Comparison of ENCODE assay signal across 9 mouse cellular contexts in genomic region chr2:173218416-173219141, GRCm38 (mm10). TPM values are rescaled to one million over a fixed set of nuclear protein-coding genes. Genes with fewer than 3 reads are reported as not detected.
DNase-seq lines count a peak whose midpoint lies in the region; ATAC-seq lines count a peak whose summit lies in the region.
"Had no signal": no experiment of that assay in that cellular context is flagged by ENCODE, and none has a peak within 500 bp of the region (broad histone marks: within the 10 kb centered on the region; RNA-seq: fewer than 3 reads in every experiment).

TSS of gene Zbp1 (minus strand) at chr2:173218923.

- H3K27ac ChIP-seq in forebrain, embryonic 10.5 days: no peak within 1 kb of the TSS
- H3K27ac ChIP-seq in forebrain, embryonic 14.5 days (ENCODE audit: low read depth, low read length): no peak within 1 kb of the TSS
- no peak within 1 kb of the TSS for H3K27ac ChIP-seq in hindbrain, embryonic 13.5 days
- H3K27ac ChIP-seq in hindbrain, embryonic 16.5 days (ENCODE audit: low read depth, low read length): no peak within 1 kb of the TSS

- H3K27me3 ChIP-seq in forebrain, embryonic 10.5 days (ENCODE audit: poor library complexity, severe bottlenecking): no peaks in the 10 kb centered on the region
- no peaks in the 10 kb centered on the region for H3K27me3 ChIP-seq in forebrain, embryonic 14.5 days (replicated peaks; ENCODE audit: control insufficient read depth, insufficient read depth, low read length)
- H3K27me3 ChIP-seq in hindbrain, embryonic 13.5 days: peaks cover 2% of the 10 kb centered on the region; the same call in 1 of the 2 replicates
- H3K27me3 ChIP-seq in hindbrain, embryonic 16.5 days (replicated peaks; ENCODE audit: control insufficient read depth, insufficient read depth, low read length): no peaks in the 10 kb centered on the region

- H3K9ac ChIP-seq in forebrain, embryonic 14.5 days (ENCODE audit: low read length): no peak within 1 kb of the TSS
- H3K9ac ChIP-seq in hindbrain, embryonic 13.5 days: no peak within 1 kb of the TSS
- H3K9ac ChIP-seq in hindbrain, embryonic 16.5 days (ENCODE audit: low read depth, low read length): no peak within 1 kb of the TSS

- H3K4me1 ChIP-seq in forebrain, embryonic 10.5 days: no peaks in the 10 kb centered on the region
- H3K4me1 ChIP-seq in forebrain, embryonic 14.5 days (ENCODE audit: control insufficient read depth, insufficient read depth, low read length): no peaks in the 10 kb centered on the region
- H3K4me1 ChIP-seq in hindbrain, embryonic 13.5 days (replicated peaks): peaks cover 5% of the 10 kb centered on the region; the same call in 1 of the 2 replicates
- no peaks in the 10 kb centered on the region for H3K4me1 ChIP-seq in hindbrain, embryonic 16.5 days (ENCODE audit: control insufficient read depth, insufficient read depth, low read depth, low read length)

- ATAC-seq in forebrain, embryonic 14.5 days: no peak
- ATAC-seq in hindbrain, embryonic 13.5 days (ENCODE audit: low FRiP score): no peak
- ATAC-seq in hindbrain, embryonic 16.5 days: no peak

- DNase-seq in forebrain, embryonic 10.5 days (ENCODE audit: extremely low spot score, low spot score): peak; percentile 8
- DNase-seq in forebrain, embryonic 14.5 days (ENCODE audit: low spot score): no peak
- peak; percentile 13 to 15 for DNase-seq in right cerebral cortex, postnatal 10 days (ENCODE audit: low spot score in 2 of 2)
- no peak for DNase-seq in right cerebral cortex, postnatal 25 days
- DNase-seq in lung, postnatal 36 days: peak; percentile 69
- DNase-seq in thymus, postnatal 14 days: peak; percentile 72

- no peaks in the 10 kb centered on the region for H3K9me3 ChIP-seq in forebrain, embryonic 10.5 days
- H3K9me3 ChIP-seq in forebrain, embryonic 14.5 days (replicated peaks; ENCODE audit: control insufficient read depth, low read length): no peaks in the 10 kb centered on the region
- no peaks in the 10 kb centered on the region; the same call in 1 of the 2 replicates for H3K9me3 ChIP-seq in hindbrain, embryonic 13.5 days
- no peaks in the 10 kb centered on the region for H3K9me3 ChIP-seq in hindbrain, embryonic 16.5 days (ENCODE audit: control insufficient read depth, low read length)

- H3K4me2 ChIP-seq in forebrain, embryonic 14.5 days (ENCODE audit: low read length): no peak within 1 kb of the TSS
- H3K4me2 ChIP-seq in hindbrain, embryonic 13.5 days: no peak within 1 kb of the TSS
- no peak within 1 kb of the TSS for H3K4me2 ChIP-seq in hindbrain, embryonic 16.5 days (ENCODE audit: low read length)

- no peak within 1 kb of the TSS for H3K4me3 ChIP-seq in forebrain, embryonic 10.5 days
- no peak within 1 kb of the TSS for H3K4me3 ChIP-seq in forebrain, embryonic 14.5 days (ENCODE audit: low read depth, low read length)
- no peak within 1 kb of the TSS for H3K4me3 ChIP-seq in hindbrain, embryonic 13.5 days
- no peak within 1 kb of the TSS for H3K4me3 ChIP-seq in hindbrain, embryonic 16.5 days (ENCODE audit: low read length)

- WGBS in forebrain, embryonic 10.5 days: 76% methylated on average over 11 of the region's 11 CpGs
- 71% methylated on average over 11 of the region's 11 CpGs for WGBS in forebrain, embryonic 14.5 days
- WGBS in hindbrain, embryonic 13.5 days: 72% methylated on average over 11 of the region's 11 CpGs
- WGBS in hindbrain, embryonic 16.5 days: 67% methylated on average over 11 of the region's 11 CpGs

- H3K36me3 ChIP-seq in forebrain, embryonic 10.5 days (replicated peaks): no peaks in the 10 kb centered on the region
- H3K36me3 ChIP-seq in forebrain, embryonic 14.5 days (ENCODE audit: control insufficient read depth, insufficient read depth, low read length): no peaks in the 10 kb centered on the region
- H3K36me3 ChIP-seq in hindbrain, embryonic 13.5 days: no peaks in the 10 kb centered on the region
- H3K36me3 ChIP-seq in hindbrain, embryonic 16.5 days (ENCODE audit: control insufficient read depth, insufficient read depth, low read length): no peaks in the 10 kb centered on the region

RNA-seq across cellular contexts. Expression of gene Zbp1, which starts in this region (rescaled TPM):
- not detected in 2 replicates for polyA plus RNA-seq in forebrain, embryonic 10.5 days (2016; fragmentation: Nextera tagmentation; extraction: Ambion mirVana)
- not detected in 2 replicates for polyA plus RNA-seq in forebrain, embryonic 14.5 days (2014; fragmentation: Nextera tagmentation; extraction: Ambion mirVana)
- polyA plus RNA-seq in hindbrain, embryonic 13.5 days (2015; fragmentation: Nextera tagmentation; extraction: Ambion mirVana): 0.16 and 0.29 TPM in 2 replicates
- 0.20 TPM in 1 of 2 replicates, not detected in the other for polyA plus RNA-seq in hindbrain, embryonic 16.5 days (2015; fragmentation: Nextera tagmentation; extraction: Ambion mirVana)
- polyA plus RNA-seq: embryonic facial prominence, embryonic 11.5 days had no signal

Comparison
In these comparisons a context has a peak if more than half of its experiments do, and no peak if none do; other contexts are left out.
1. DNase-seq: peak in right cerebral cortex, postnatal 10 days (2 of 2), lung, postnatal 36 days (single experiment) and thymus, postnatal 14 days (single experiment); none in forebrain, embryonic 14.5 days (single experiment) and right cerebral cortex, postnatal 25 days (single experiment).
2. Peak in DNase-seq in forebrain, embryonic 10.5 days; RNA of the gene not detected or under 1 TPM.